Mouse (Mus musculus): Measurements from ENCODE around the gene Rpa3. TPM values are rescaled to one million over a fixed set of nuclear protein-coding genes. Genes with fewer than 3 reads are reported as not detected.

Rpa3 gene
- polyA plus RNA-seq, 1 experiment: 1.1 TPM

DNA sequence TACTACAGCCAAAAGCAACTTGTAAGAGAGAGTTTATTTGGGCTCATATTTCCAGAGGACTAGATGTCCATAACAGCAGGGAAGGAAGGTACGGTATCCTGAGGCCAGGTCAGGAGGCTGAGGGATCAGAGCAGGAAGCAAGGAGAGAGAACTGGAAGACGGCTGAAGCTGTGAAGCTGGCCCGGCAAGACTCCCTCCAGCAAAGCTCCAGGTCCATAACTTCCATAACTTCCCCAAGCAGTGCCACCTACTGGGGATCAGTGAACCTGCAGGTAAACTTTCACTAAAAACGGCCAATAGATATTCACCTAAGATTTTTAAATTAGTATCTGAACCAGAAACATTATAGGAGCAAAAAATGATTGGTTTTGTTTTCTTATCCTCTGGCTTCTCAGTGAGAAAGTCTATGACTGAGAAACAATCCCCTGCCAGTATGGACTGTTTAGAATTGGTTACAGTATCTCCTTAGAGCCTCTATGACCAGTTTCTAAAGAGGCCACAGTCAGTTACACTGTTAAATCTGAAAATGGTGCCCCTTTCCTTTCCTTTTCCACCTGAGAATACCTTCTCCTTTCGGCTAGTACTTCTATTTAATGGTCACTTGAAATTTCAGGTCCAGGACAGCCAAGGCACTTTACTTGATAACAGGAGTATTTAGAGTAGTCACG is 15.5 kb upstream of the Rpa3 start:
- no peak overlapping the region for H3K4me3 ChIP-seq (ENCODE audit: extremely low read depth, insufficient read depth, insufficient read length)
- TF ChIP-seq CTCF (IDR thresholded peaks at IDR 0.05; ENCODE audit: extremely low read depth, insufficient read depth, insufficient read length, insufficient replicate concordance) (peak; percentile 51; the same call in 1 of the 2 replicates), POLR2A (IDR thresholded peaks at IDR 0.05; ENCODE audit: low read depth, low read length) (no peak)
- 0 out of 2 replicates have a peak, but pooled peaks cover 2% of the 10 kb centered on the region for H3K36me3 ChIP-seq (ENCODE audit: control insufficient read depth, insufficient read depth, low read length)
- 44% methylated on average over 6 of the region's 6 CpGs for WGBS
- no peaks in the 10 kb centered on the region for H3K4me1 ChIP-seq (ENCODE audit: control insufficient read depth, insufficient read depth, insufficient read length)
- H3K27ac ChIP-seq (ENCODE audit: insufficient read depth, low read length): no peak overlapping the region
- H3K27me3 ChIP-seq (ENCODE audit: control insufficient read depth, insufficient read depth, low read length): no peaks in the 10 kb centered on the region
- peak; percentile 25 to 44 for DNase-seq (ENCODE audit: low read depth in 1 of 2, low spot score in 2 of 2)

- no peak overlapping the region for H3K4me3 ChIP-seq (ENCODE audit: extremely low read depth, insufficient read depth, insufficient read length)
- H3K4me1 ChIP-seq (ENCODE audit: control insufficient read depth, insufficient read depth, insufficient read length): no peaks in the 10 kb centered on the region
- peak overlapping the region; percentile 4; the same call in 1 of the 2 replicates for H3K27ac ChIP-seq (ENCODE audit: insufficient read depth, low read length)
- DNase-seq (ENCODE audit: low read depth in 1 of 2, low spot score in 2 of 2): no peak
- H3K36me3 ChIP-seq (ENCODE audit: control insufficient read depth, insufficient read depth, low read length): 0 out of 2 replicates have a peak, but pooled peaks cover 2% of the 10 kb centered on the region
- 93% methylated on average over 3 of the region's 3 CpGs for WGBS
- no peak for TF ChIP-seq POLR2A (IDR thresholded peaks at IDR 0.05; ENCODE audit: low read depth, low read length)
- no peak for TF ChIP-seq CTCF (IDR thresholded peaks at IDR 0.05; ENCODE audit: extremely low read depth, insufficient read depth, insufficient read length, insufficient replicate concordance)
- no peaks in the 10 kb centered on the region for H3K27me3 ChIP-seq (ENCODE audit: control insufficient read depth, insufficient read depth, low read length)
These were observed 12.1 kb upstream of the Rpa3 start for GRCm38 (mm10) chr6:8271047-8271446.

GRCm38 (mm10) chr6:8259667-8260044 is 683 bp upstream of the Rpa3 start:
- Histone ChIP-seq H3K36me3 (ENCODE audit: control insufficient read depth, insufficient read depth, low read length) (no peaks in the 10 kb centered on the region), H3K4me3 (ENCODE audit: extremely low read depth, insufficient read depth, insufficient read length) (peak overlapping the region; percentile 85), H3K27ac (ENCODE audit: insufficient read depth, low read length) (peak overlapping the region; percentile 86), H3K27me3 (ENCODE audit: control insufficient read depth, insufficient read depth, low read length) (no peaks in the 10 kb centered on the region), H3K4me1 (ENCODE audit: control insufficient read depth, insufficient read depth, insufficient read length) (no peaks in the 10 kb centered on the region)
- WGBS: 1% methylated on average over 8 of the region's 8 CpGs
- no peak for TF ChIP-seq CTCF (IDR thresholded peaks at IDR 0.05; ENCODE audit: extremely low read depth, insufficient read depth, insufficient read length, insufficient replicate concordance)
- TF ChIP-seq POLR2A (IDR thresholded peaks at IDR 0.05; ENCODE audit: low read depth, low read length): no peak
- DNase-seq (ENCODE audit: low read depth in 1 of 2, low spot score in 2 of 2): no peak

DNA sequence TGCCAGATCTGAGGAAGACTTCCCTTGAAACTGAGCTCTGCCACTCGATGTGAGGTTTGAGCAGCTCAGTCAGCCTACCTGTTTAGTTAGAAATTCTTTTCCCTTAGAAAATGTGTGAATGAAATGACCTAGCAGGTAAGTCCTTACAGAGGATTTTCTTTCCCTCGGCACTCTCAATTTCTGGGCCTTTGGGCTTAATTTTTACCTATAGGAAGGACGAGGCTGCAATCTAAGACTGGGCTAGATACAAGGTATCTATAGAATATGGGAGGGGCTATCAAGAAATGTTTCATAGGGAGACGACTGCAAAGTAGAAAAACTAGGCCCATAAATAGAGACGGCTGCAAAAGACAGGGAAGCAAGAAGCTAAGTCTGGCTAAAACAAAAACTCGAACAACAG is 657 bp downstream of the Rpa3 start:
- peak overlapping the region; percentile 84 for H3K4me3 ChIP-seq (ENCODE audit: extremely low read depth, insufficient read depth, insufficient read length)
- no peaks in the 10 kb centered on the region for H3K4me1 ChIP-seq (ENCODE audit: control insufficient read depth, insufficient read depth, insufficient read length)
- TF ChIP-seq POLR2A (IDR thresholded peaks at IDR 0.05; ENCODE audit: low read depth, low read length): no peak
- TF ChIP-seq CTCF (IDR thresholded peaks at IDR 0.05; ENCODE audit: extremely low read depth, insufficient read depth, insufficient read length, insufficient replicate concordance): no peak
- H3K27me3 ChIP-seq (ENCODE audit: control insufficient read depth, insufficient read depth, low read length): no peaks in the 10 kb centered on the region
- no peak for DNase-seq (ENCODE audit: low read depth in 1 of 2, low spot score in 2 of 2)
- no peaks in the 10 kb centered on the region for H3K36me3 ChIP-seq (ENCODE audit: control insufficient read depth, insufficient read depth, low read length)
- H3K27ac ChIP-seq (ENCODE audit: insufficient read depth, low read length): no peak overlapping the region
- 3% methylated on average over 6 of the region's 6 CpGs for WGBS

DNA sequence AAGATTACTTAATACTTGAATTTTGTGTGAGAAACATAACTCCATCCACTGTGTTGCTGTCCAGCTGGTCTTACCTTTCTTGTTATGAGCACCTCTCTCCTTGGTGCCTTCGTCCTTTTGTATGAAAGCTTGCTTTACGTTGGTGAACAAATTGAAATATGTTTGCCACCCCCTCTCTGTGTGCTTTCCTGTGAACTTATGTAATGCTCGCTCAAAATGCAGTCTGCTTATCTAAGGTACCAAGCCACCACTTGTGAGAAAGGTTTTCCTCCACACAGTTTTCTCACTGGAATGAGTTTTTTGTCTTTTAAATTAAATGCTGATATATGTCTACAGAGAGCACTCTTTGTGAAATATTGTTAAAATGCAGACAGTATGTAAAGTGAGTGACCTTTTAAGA is 30.4 kb downstream of the Rpa3 start:
- no peaks in the 10 kb centered on the region for H3K27me3 ChIP-seq (ENCODE audit: control insufficient read depth, insufficient read depth, low read length)
- 93% methylated on average over 3 of the region's 3 CpGs for WGBS
- no peak overlapping the region for H3K27ac ChIP-seq (ENCODE audit: insufficient read depth, low read length)
- H3K4me1 ChIP-seq (ENCODE audit: control insufficient read depth, insufficient read depth, insufficient read length): no peaks in the 10 kb centered on the region
- no peak for TF ChIP-seq POLR2A (IDR thresholded peaks at IDR 0.05; ENCODE audit: low read depth, low read length)
- TF ChIP-seq CTCF (IDR thresholded peaks at IDR 0.05; ENCODE audit: extremely low read depth, insufficient read depth, insufficient read length, insufficient replicate concordance): no peak
- H3K36me3 ChIP-seq (ENCODE audit: control insufficient read depth, insufficient read depth, low read length): peaks cover 12% of the 10 kb centered on the region
- H3K4me3 ChIP-seq (ENCODE audit: extremely low read depth, insufficient read depth, insufficient read length): no peak overlapping the region
- no peak for DNase-seq (ENCODE audit: low read depth in 1 of 2, low spot score in 2 of 2)

DNA sequence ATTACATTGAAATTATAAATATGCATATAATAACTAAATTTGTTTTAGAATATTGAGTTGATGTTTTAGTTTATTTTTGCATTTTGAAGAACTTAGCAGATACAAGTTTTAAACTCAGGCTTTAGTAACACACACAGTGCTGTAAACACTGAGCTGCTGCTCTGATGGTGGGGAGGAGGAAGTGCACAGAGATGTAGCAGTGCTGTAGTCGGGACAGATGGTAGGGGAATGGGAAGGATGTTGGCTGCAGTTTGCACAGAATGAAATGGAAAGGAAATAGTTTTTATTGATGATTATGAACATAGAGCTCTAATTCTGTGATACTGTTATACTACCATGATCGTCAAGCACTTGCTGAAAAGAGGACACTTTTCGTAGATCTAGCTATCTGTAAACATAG is 31.9 kb downstream of the Rpa3 start:
- 81% methylated on average over 3 of the region's 3 CpGs for WGBS
- no peak for DNase-seq (ENCODE audit: low read depth in 1 of 2, low spot score in 2 of 2)
- TF ChIP-seq CTCF (IDR thresholded peaks at IDR 0.05; ENCODE audit: extremely low read depth, insufficient read depth, insufficient read length, insufficient replicate concordance): no peak
- TF ChIP-seq POLR2A (IDR thresholded peaks at IDR 0.05; ENCODE audit: low read depth, low read length): no peak
- Histone ChIP-seq H3K4me3 (ENCODE audit: extremely low read depth, insufficient read depth, insufficient read length) (no peak overlapping the region), H3K27ac (ENCODE audit: insufficient read depth, low read length) (no peak overlapping the region), H3K27me3 (ENCODE audit: control insufficient read depth, insufficient read depth, low read length) (no peaks in the 10 kb centered on the region), H3K36me3 (ENCODE audit: control insufficient read depth, insufficient read depth, low read length) (peaks cover 6% of the 10 kb centered on the region), H3K4me1 (ENCODE audit: control insufficient read depth, insufficient read depth, insufficient read length) (no peaks in the 10 kb centered on the region)

GRCm38 (mm10) chr6:8210661-8211060 is 48.3 kb downstream of the Rpa3 start:
- Histone ChIP-seq H3K27ac (ENCODE audit: insufficient read depth, low read length) (no peak overlapping the region), H3K27me3 (ENCODE audit: control insufficient read depth, insufficient read depth, low read length) (no peaks in the 10 kb centered on the region), H3K4me1 (ENCODE audit: control insufficient read depth, insufficient read depth, insufficient read length) (peaks cover 2% of the 10 kb centered on the region; the same call in 1 of the 2 replicates), H3K36me3 (ENCODE audit: control insufficient read depth, insufficient read depth, low read length) (0 out of 2 replicates have a peak, but pooled peaks cover 3% of the 10 kb centered on the region), H3K4me3 (ENCODE audit: extremely low read depth, insufficient read depth, insufficient read length) (no peak overlapping the region)
- WGBS: 83% methylated on average over 3 of the region's 3 CpGs
- no peak for TF ChIP-seq POLR2A (IDR thresholded peaks at IDR 0.05; ENCODE audit: low read depth, low read length)
- no peak for TF ChIP-seq CTCF (IDR thresholded peaks at IDR 0.05; ENCODE audit: extremely low read depth, insufficient read depth, insufficient read length, insufficient replicate concordance)
- DNase-seq (ENCODE audit: low read depth in 1 of 2, low spot score in 2 of 2): no peak
